Mouse (Mus musculus) bone marrow, adult 2 months (tissue): ENCODE measurements at regions not wholly inside any gene's neighbourhood (a gene's known extent, or its start where the extent isn't known, plus 50 kb on each side); places are given as distances from the start of the nearest gene placed in this dataset.

ENCODE experiments used
- CTCF ChIP-seq: fragments of 200-500 bp; IDR thresholded peaks from 2 replicates; pipeline ENCODE4 v1.5.1; 2011; ENCODE audit warnings: low read length, control low read depth; ENCODE audit not compliant: control insufficient read depth, insufficient read depth
- POLR2A ChIP-seq: fragments of 200-500 bp; IDR thresholded peaks from 2 replicates; pipeline ENCODE4 v1.6.1; 2011; ENCODE audit warnings: low read depth, mild to moderate bottlenecking, control low read depth, low read length, borderline replicate concordance; ENCODE audit not compliant: control insufficient read depth

GRCm38 (mm10) chr13:51936441-51936840, 90.0 kb downstream of the Gadd45g start:
- no peak for TF ChIP-seq CTCF
- no peak for TF ChIP-seq POLR2A
